Mouse (Mus musculus): ENCODE results near the gene Kdm3a.

GRCm38 (mm10) chr6:71624723-71625122, 8.1 kb downstream of the Kdm3a start:
- TF ChIP-seq POLR2A (IDR thresholded peaks at IDR 0.05; ENCODE audit: low read depth, low read length) = no peak
- TF ChIP-seq CTCF (IDR thresholded peaks at IDR 0.05; ENCODE audit: extremely low read depth, insufficient read length, insufficient replicate concordance, low read depth, low read length) = no peak
